Mouse (Mus musculus): ENCODE results near the gene Grtp1. TPM values are rescaled to one million over a fixed set of nuclear protein-coding genes. Genes with fewer than 3 reads are reported as not detected.

The Grtp1 gene
- total and polyA plus RNA-seq, 2 experiments from 2014 or later: 4.4 to 10.0 TPM

GRCm38 (mm10) chr8:13199385-13200061 lies 897 bp downstream of the Grtp1 start:
- H3K9me3 ChIP-seq (replicated peaks; ENCODE audit: control insufficient read depth, low read length): no peaks in the 10 kb centered on the region
- peak overlapping the region; percentile 95 for H3K4me2 ChIP-seq (ENCODE audit: low read depth, low read length)
- peak overlapping the region; percentile 79 for H3K4me3 ChIP-seq (ENCODE audit: low read depth, low read length)
- peaks cover 18% of the 10 kb centered on the region; the same call in 1 of the 2 replicates for H3K4me1 ChIP-seq (ENCODE audit: control insufficient read depth, insufficient read depth)
- DNase-seq (ENCODE audit: low spot score) (no peak), ATAC-seq (ENCODE audit: insufficient read depth, low read depth) (no peak)
- H3K27me3 ChIP-seq (ENCODE audit: control insufficient read depth, insufficient read depth, low read length): peaks cover 21% of the 10 kb centered on the region; the same call in 1 of the 2 replicates
- 37% methylated on average over 14 of the region's 14 CpGs for WGBS
- H3K36me3 ChIP-seq (replicated peaks; ENCODE audit: control insufficient read depth, insufficient read depth, low read length): no peaks in the 10 kb centered on the region
- TF ChIP-seq CTCF (IDR thresholded peaks at IDR 0.05; ENCODE audit: low read depth): no peak
- TF ChIP-seq EP300 (IDR thresholded peaks at IDR 0.05; ENCODE audit: low read depth): no peak
- H3K9ac ChIP-seq (replicated peaks; ENCODE audit: low read depth, low read length): peak overlapping the region; percentile 58; the same call in 1 of the 2 replicates
- no peak overlapping the region for H3K27ac ChIP-seq (ENCODE audit: low read depth)

- Histone ChIP-seq H3K36me3 (replicated peaks; ENCODE audit: control insufficient read depth, insufficient read depth, low read length) (no peaks in the 10 kb centered on the region), H3K9ac (replicated peaks; ENCODE audit: low read depth, low read length) (no peak overlapping the region), H3K27me3 (ENCODE audit: control insufficient read depth, insufficient read depth, low read length) (peaks cover 21% of the 10 kb centered on the region; the same call in 1 of the 2 replicates), H3K4me2 (ENCODE audit: low read depth, low read length) (no peak overlapping the region), H3K27ac (ENCODE audit: low read depth) (no peak overlapping the region), H3K9me3 (replicated peaks; ENCODE audit: control insufficient read depth, low read length) (no peaks in the 10 kb centered on the region), H3K4me1 (ENCODE audit: control insufficient read depth, insufficient read depth) (peaks cover 16% of the 10 kb centered on the region; the same call in 1 of the 2 replicates), H3K4me3 (ENCODE audit: low read depth, low read length) (no peak overlapping the region)
- no peak for TF ChIP-seq CTCF (IDR thresholded peaks at IDR 0.05; ENCODE audit: low read depth)
- no peak for TF ChIP-seq EP300 (IDR thresholded peaks at IDR 0.05; ENCODE audit: low read depth)
- 82% methylated on average over 5 of the region's 5 CpGs for WGBS
- ATAC-seq (ENCODE audit: insufficient read depth, low read depth): no peak
- DNase-seq (ENCODE audit: low spot score): no peak
These were observed 2.9 kb downstream of the Grtp1 start for GRCm38 (mm10) chr8:13197493-13197892.

- H3K4me1 ChIP-seq (ENCODE audit: control insufficient read depth, insufficient read depth): 0 out of 2 replicates have a peak, but pooled peaks cover 2% of the 10 kb centered on the region
- no peaks in the 10 kb centered on the region for H3K9me3 ChIP-seq (replicated peaks; ENCODE audit: control insufficient read depth, low read length)
- 51% methylated on average over 10 of the region's 10 CpGs for WGBS
- no peaks in the 10 kb centered on the region for H3K36me3 ChIP-seq (replicated peaks; ENCODE audit: control insufficient read depth, insufficient read depth, low read length)
- DNase-seq (ENCODE audit: low spot score) (no peak), ATAC-seq (ENCODE audit: insufficient read depth, low read depth) (no peak)
- H3K4me2 ChIP-seq (ENCODE audit: low read depth, low read length): no peak overlapping the region
- no peak overlapping the region for H3K27ac ChIP-seq (ENCODE audit: low read depth)
- no peak for TF ChIP-seq CTCF (IDR thresholded peaks at IDR 0.05; ENCODE audit: low read depth)
- no peak overlapping the region for H3K4me3 ChIP-seq (ENCODE audit: low read depth, low read length)
- H3K27me3 ChIP-seq (ENCODE audit: control insufficient read depth, insufficient read depth, low read length): peaks cover 9% of the 10 kb centered on the region; the same call in 1 of the 2 replicates
- no peak overlapping the region for H3K9ac ChIP-seq (replicated peaks; ENCODE audit: low read depth, low read length)
These were observed 5.6 kb downstream of the Grtp1 start for GRCm38 (mm10) chr8:13194818-13195217.

- Histone ChIP-seq H3K27me3 (ENCODE audit: control insufficient read depth, insufficient read depth, low read length) (no peaks in the 10 kb centered on the region), H3K4me1 (ENCODE audit: control insufficient read depth, insufficient read depth) (no peaks in the 10 kb centered on the region), H3K36me3 (replicated peaks; ENCODE audit: control insufficient read depth, insufficient read depth, low read length) (no peaks in the 10 kb centered on the region), H3K4me3 (ENCODE audit: low read depth, low read length) (no peak overlapping the region), H3K27ac (ENCODE audit: low read depth) (no peak overlapping the region), H3K9me3 (replicated peaks; ENCODE audit: control insufficient read depth, low read length) (no peaks in the 10 kb centered on the region), H3K9ac (replicated peaks; ENCODE audit: low read depth, low read length) (no peak overlapping the region), H3K4me2 (ENCODE audit: low read depth, low read length) (no peak overlapping the region)
- DNase-seq (ENCODE audit: low spot score) (no peak), ATAC-seq (ENCODE audit: insufficient read depth, low read depth) (no peak)
- TF ChIP-seq CTCF (IDR thresholded peaks at IDR 0.05; ENCODE audit: low read depth) (no peak), EP300 (IDR thresholded peaks at IDR 0.05; ENCODE audit: low read depth) (no peak)
- 89% methylated on average over 8 of the region's 8 CpGs for WGBS
These were observed 10.2 kb downstream of the Grtp1 start for GRCm38 (mm10) chr8:13190235-13190634.

DNA sequence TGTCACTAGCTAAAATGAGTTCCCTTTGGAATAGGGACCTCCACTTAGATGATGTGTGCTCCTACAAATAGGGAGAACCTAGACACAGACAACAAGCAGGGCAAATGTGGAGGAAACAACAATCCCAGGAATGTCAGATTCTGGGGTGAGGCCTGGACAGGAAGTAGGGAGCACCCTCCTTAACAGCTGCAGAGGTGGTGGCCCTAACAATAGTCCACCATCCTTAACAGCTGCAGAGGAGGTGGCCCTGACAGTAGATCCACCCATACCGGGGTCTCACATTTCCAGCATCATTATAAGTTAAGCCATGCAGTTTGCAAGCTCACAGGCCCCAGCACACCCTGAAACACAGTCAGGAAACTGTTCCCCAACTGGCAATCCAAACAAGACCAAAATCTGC lies 11.6 kb downstream of the Grtp1 start:
- ATAC-seq (ENCODE audit: insufficient read depth, low read depth) (no peak), DNase-seq (ENCODE audit: low spot score) (no peak)
- Histone ChIP-seq H3K27me3 (ENCODE audit: control insufficient read depth, insufficient read depth, low read length) (no peaks in the 10 kb centered on the region), H3K9ac (replicated peaks; ENCODE audit: low read depth, low read length) (no peak overlapping the region), H3K4me1 (ENCODE audit: control insufficient read depth, insufficient read depth) (no peaks in the 10 kb centered on the region), H3K4me3 (ENCODE audit: low read depth, low read length) (no peak overlapping the region), H3K36me3 (replicated peaks; ENCODE audit: control insufficient read depth, insufficient read depth, low read length) (no peaks in the 10 kb centered on the region), H3K9me3 (replicated peaks; ENCODE audit: control insufficient read depth, low read length) (no peaks in the 10 kb centered on the region), H3K4me2 (ENCODE audit: low read depth, low read length) (no peak overlapping the region), H3K27ac (ENCODE audit: low read depth) (no peak overlapping the region)
- 75% methylated on average over 1 of the region's 1 CpGs for WGBS
- TF ChIP-seq EP300 (IDR thresholded peaks at IDR 0.05; ENCODE audit: low read depth): no peak

GRCm38 (mm10) chr8:13188052-13188555 lies 12.3 kb downstream of the Grtp1 start:
- H3K36me3 ChIP-seq (replicated peaks; ENCODE audit: control insufficient read depth, insufficient read depth, low read length): no peaks in the 10 kb centered on the region
- WGBS: 87% methylated on average over 13 of the region's 13 CpGs

More at GRCm38 (mm10) chr8:13188052-13188555, 12.3 kb downstream of the Grtp1 start:
- no peak overlapping the region for H3K9ac ChIP-seq (replicated peaks; ENCODE audit: low read depth, low read length)
- no peak for DNase-seq (ENCODE audit: low spot score)
- H3K27ac ChIP-seq (ENCODE audit: low read depth): no peak overlapping the region
- TF ChIP-seq CTCF (IDR thresholded peaks at IDR 0.05; ENCODE audit: low read depth): no peak
- no peak for TF ChIP-seq EP300 (IDR thresholded peaks at IDR 0.05; ENCODE audit: low read depth)
- no peaks in the 10 kb centered on the region for H3K9me3 ChIP-seq (replicated peaks; ENCODE audit: control insufficient read depth, low read length)
- no peaks in the 10 kb centered on the region for H3K27me3 ChIP-seq (ENCODE audit: control insufficient read depth, insufficient read depth, low read length)
- no peak for ATAC-seq (ENCODE audit: insufficient read depth, low read depth)
- no peak overlapping the region for H3K4me3 ChIP-seq (ENCODE audit: low read depth, low read length)
- H3K4me1 ChIP-seq (ENCODE audit: control insufficient read depth, insufficient read depth): no peaks in the 10 kb centered on the region
- no peak overlapping the region for H3K4me2 ChIP-seq (ENCODE audit: low read depth, low read length)
